Mouse (Mus musculus) cerebellum, adult 8-10 months (tissue): ENCODE measurements around the gene Gm14393.
"Not testable (repeated sequence)": the region's sequence is repeated elsewhere in the genome, so short reads cannot be mapped to it uniquely, and the experiment has no call there.

Experiments used
- DNase-seq: peaks from one replicate; pipeline ENCODE4 v3.0.0; 2022

Gene Gm14393

DNA sequence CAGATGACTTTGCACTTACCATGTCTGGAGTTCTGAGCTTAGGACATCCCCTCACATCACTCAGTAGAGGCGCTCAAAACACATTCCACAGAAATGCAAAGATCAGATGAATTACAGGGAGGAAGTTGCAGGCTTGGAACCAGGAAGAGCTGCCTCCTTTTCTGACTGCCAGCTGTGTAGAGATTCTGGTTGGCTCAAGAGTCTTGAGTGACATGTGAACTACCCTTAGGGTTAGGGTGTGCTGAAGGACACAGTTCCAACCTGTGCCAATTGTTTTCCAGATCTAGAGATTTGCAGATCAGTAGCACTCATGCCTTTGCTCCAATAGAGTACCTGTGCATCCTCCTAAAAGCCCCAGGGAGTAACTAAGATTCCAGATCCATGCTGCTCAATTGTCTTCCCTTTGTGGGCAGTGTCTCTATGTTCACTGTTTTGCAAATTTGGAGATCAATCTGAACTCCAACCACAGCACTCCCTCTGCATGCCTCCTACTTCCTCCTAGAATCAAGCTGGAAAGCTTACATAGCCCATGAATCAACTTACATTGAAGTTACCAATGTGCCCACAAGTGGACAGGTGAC lies at the start of gene Gm14393:
Gene Gm14393, minus strand, starts transcription at position 101 of the 581 bp plus-strand sequence.
- DNase-seq = not testable (repeated sequence)

DNA sequence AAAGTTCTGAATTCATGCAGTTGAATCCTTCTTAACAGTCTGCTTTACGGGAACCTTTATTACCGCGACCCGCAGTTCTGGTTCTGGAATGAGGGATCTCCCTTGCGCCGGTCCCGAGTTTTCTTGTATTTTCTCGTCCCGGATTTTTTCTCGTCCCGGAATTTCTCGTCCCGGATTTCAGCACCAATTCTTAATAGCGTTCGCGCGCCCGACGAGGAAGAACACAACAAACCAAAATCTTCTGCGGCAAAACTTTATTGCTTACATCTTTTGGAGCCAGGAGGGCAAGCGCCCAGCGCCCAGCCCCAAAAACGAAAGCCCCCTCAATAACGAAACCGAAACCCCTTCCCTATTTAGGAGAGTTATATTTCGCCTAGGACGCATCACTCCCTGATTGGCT lies 23.3 kb downstream of the Gm14393 start:
- DNase-seq = not testable (repeated sequence)
